Mouse (Mus musculus) liver, embryonic 16.5 days (tissue): ENCODE data around the gene Rabif. TPM values are rescaled to one million over a fixed set of nuclear protein-coding genes. Genes with fewer than 3 reads are reported as not detected.
"Not testable (repeated sequence)": the region's sequence is repeated elsewhere in the genome, so short reads cannot be mapped to it uniquely, and the experiment has no call there.

Source experiments
- ATAC-seq: fragments of 200-750 bp; cut with Nextera tagmentation; 2 replicates; pipeline ENCODE4 v1.8.0; 2017; ENCODE audit warnings: low read depth, mild to moderate bottlenecking, moderate number of reproducible peaks, moderate library complexity
- H3K27ac ChIP-seq: fragments of 300-500 bp; sonication (generic); 2 replicates; pipeline ENCODE4 v1.5.1; 2014; ENCODE audit warnings: mild to moderate bottlenecking, low read length
- H3K27me3 ChIP-seq: fragments of 300-500 bp; sonication (generic); 2 replicates; pipeline ENCODE4 v1.6.1; 2014; ENCODE audit warnings: low read depth, low read length, mixed read lengths; ENCODE audit not compliant: control insufficient read depth, insufficient read depth
- H3K36me3 ChIP-seq: fragments of 300-500 bp; sonication (generic); 2 replicates; pipeline ENCODE4 v1.6.1; 2014; ENCODE audit warnings: mild to moderate bottlenecking; ENCODE audit not compliant: control insufficient read depth, insufficient read depth
- H3K4me1 ChIP-seq: fragments of 300-500 bp; sonication (generic); 2 replicates; pipeline ENCODE4 v1.6.1; 2014; ENCODE audit warnings: low read depth, low read length, mixed read lengths; ENCODE audit not compliant: control insufficient read depth
- H3K4me2 ChIP-seq: fragments of 300-500 bp; sonication (generic); 2 replicates; pipeline ENCODE4 v1.6.1; 2014; ENCODE audit warnings: low read depth, low read length, mixed read lengths
- H3K4me3 ChIP-seq: fragments of 300-500 bp; sonication (generic); 2 replicates; pipeline ENCODE4 v1.5.1; 2014; ENCODE audit warnings: low read depth, mild to moderate bottlenecking, low read length
- H3K9ac ChIP-seq: fragments of 300-500 bp; sonication (generic); 2 replicates; pipeline ENCODE4 v1.6.1; 2014; ENCODE audit warnings: low read depth, low read length
- H3K9me3 ChIP-seq: fragments of 300-500 bp; sonication (generic); replicated peaks from 2 replicates; pipeline ENCODE4 v1.6.1; 2016; ENCODE audit warnings: low read length; ENCODE audit not compliant: control insufficient read depth
- WGBS: fragments of 180-500 bp; shearing (Covaris S2); extraction: QIAGEN DNeasy Blood & Tissue Kit; methylation state at CpG from one replicate; pipeline ENCODE4 v1.1.7; 2014; ENCODE audit not compliant: insufficient replicate concordance; 5-methylcytosine and 5-hydroxymethylcytosine counted together
- polyA plus RNA-seq: library from polyadenylated mRNA; unstranded; fragments of >200 nt; fragmentation: Nextera tagmentation; extraction: Ambion mirVana; gene quantifications from 2 replicates; pipeline ENCODE4 v1.2.1, GENCODE M21; 2015

The Rabif gene
- polyA plus RNA-seq, 1 experiment from 2014 or later: 15.8 TPM

DNA sequence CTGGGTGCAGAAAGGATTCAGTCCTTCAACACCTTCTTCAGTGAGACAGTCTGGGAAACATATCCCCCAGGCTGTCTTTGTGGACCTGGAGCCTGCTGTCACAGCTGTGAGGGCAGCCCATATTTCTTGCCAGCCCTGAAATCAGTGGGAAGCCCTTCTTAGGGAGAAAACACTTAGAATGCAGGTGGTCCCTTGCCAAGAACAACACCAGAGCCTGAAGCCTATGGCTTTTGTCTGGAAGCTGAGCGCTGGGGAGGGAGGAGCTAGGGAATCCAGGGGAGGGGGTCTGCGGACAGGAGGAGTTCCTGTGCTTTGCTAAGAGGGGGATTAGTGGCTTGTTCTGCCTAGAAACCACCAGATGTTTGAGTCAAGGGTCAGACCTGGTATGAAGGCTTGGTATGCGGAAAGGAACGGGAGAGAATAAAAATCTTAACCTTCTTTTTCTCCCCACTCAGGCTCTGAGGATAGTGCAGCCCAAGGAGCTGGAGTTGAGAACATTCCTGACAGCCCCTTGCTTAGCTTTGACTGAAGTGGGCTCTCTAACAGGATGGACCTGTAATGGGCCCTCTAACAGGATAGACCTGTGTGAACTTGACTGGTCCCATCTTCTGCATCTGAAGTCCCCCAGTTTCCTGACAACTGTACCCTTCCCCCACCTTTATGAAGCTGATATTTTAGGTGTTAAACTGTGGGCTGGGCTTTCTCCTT lies 22.2 kb downstream of the Rabif start:
- no peak overlapping the region for H3K4me2 ChIP-seq
- no peak overlapping the region for H3K9ac ChIP-seq
- H3K4me1 ChIP-seq: peaks cover 28% of the 10 kb centered on the region
- H3K27ac ChIP-seq: no peak overlapping the region
- H3K36me3 ChIP-seq: no peaks in the 10 kb centered on the region
- WGBS: 58% methylated on average over 4 of the region's 4 CpGs
- ATAC-seq: no peak
- H3K9me3 ChIP-seq: no peaks in the 10 kb centered on the region
- H3K4me3 ChIP-seq: no peak overlapping the region
- peaks cover 23% of the 10 kb centered on the region for H3K27me3 ChIP-seq

DNA sequence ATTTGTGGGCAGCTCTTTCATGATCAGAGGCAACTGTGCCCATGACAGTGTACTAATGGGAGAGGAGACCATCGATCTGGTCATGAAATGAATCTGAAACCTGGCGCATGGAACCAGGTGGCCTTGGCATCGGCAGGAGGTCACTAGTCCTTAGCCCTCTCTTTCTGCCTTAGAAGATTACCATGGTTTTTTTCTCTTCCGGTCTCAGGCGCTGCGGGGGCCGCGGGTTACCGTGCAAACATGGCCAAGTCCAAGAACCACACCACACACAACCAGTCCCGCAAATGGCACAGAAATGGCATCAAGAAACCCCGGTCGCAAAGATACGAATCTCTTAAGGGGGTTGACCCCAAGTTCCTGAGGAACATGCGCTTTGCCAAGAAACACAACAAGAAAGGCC lies 23.4 kb downstream of the Rabif start:
- H3K4me3 ChIP-seq, H3K36me3 ChIP-seq, H3K27ac ChIP-seq, ATAC-seq, H3K9me3 ChIP-seq, H3K4me2 ChIP-seq, H3K9ac ChIP-seq: not testable (repeated sequence)
- peaks cover 28% of the 10 kb centered on the region for H3K4me1 ChIP-seq
- H3K27me3 ChIP-seq: peaks cover 11% of the 10 kb centered on the region
- 77% methylated on average over 14 of the region's 14 CpGs for WGBS

DNA sequence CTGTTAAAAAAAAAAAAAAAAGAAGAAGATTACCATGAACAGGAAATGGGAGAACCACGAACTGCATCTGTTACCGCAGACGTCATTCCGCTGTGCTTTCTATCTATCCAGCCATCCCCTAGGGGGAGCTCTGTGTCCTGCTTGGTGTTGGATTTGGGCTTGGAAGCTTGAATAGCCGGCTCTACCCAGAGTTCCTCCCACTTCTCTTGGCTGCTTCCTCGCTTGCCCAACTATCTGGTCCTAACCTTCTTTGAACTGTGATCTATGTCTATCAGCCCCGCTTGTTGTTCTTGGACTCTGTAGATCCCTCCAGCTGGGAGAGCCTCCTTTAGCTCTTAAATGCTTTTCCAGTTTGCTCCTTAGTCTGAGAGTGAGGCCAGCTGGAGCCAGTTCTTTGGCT lies 24.2 kb downstream of the Rabif start:
- peak; percentile 76 for ATAC-seq

DNA sequence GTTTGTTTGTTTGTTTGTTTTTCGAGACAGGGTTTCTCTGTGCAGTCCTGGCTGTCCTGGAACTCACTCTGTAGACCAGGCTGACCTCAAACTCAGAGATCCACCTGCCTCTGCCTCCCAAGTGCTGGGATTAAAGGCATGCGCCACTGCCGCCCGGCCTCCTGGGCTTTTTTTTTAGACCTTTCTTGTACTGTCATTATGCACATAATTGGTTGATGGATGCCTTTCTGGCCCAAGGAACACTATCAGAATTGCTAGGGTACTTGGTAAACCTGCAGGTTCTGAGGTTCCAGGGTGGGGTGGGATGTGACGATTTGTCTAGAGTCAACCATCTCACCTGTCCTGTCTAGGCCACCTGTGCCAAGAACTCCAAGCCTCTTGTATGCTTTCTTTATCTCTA lies 24.8 kb downstream of the Rabif start:
- H3K27ac ChIP-seq, H3K27me3 ChIP-seq, H3K4me2 ChIP-seq, H3K36me3 ChIP-seq, ATAC-seq, H3K9me3 ChIP-seq, H3K4me3 ChIP-seq, H3K9ac ChIP-seq: not testable (repeated sequence)
- 82% methylated on average over 5 of the region's 5 CpGs for WGBS
- peaks cover 19% of the 10 kb centered on the region for H3K4me1 ChIP-seq

More for the DNA sequence above, 24.2 kb downstream of the Rabif start:
- H3K27ac ChIP-seq: no peak overlapping the region
- no peaks in the 10 kb centered on the region for H3K9me3 ChIP-seq
- 2% methylated on average over 7 of the region's 7 CpGs for WGBS
- H3K9ac ChIP-seq: no peak overlapping the region
- peaks cover 20% of the 10 kb centered on the region for H3K4me1 ChIP-seq
- H3K36me3 ChIP-seq: no peaks in the 10 kb centered on the region
- H3K27me3 ChIP-seq: peaks cover 3% of the 10 kb centered on the region
- no peak overlapping the region for H3K4me3 ChIP-seq
- no peak overlapping the region for H3K4me2 ChIP-seq

DNA sequence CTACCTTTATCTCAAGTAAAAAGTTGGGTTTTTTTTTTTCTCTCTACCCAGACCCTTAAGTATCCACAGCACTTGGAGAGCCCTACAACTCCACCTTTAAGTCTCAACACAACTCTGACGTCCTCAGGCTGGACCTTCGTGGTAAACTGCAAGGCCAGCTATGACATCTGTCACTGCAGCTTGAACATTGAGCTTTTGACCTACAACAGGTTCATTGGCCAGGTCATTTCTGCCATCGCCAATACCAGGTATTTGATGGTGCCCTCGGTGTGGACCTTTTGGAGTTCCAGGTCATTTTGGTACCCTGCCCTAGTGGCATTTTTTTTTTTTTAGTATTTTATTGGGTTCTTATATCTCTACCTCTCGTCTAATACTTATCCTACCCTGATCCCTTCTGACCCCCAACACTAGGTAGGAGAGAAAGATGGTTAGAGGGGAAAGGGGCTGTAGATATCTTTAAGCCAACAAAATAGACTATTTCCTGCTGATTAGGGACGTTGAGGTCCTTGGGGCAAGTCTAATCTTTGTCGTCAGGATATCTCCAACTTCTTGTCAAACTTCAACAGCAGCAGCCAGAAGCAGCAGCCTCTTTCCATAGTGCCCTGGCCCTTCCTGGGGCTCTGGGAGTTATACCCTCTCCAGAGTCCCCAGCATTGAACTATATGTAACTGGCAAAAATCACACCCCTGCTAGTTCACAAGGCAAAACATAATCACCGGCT lies 25.7 kb downstream of the Rabif start:
- Histone ChIP-seq H3K27ac (no peak overlapping the region), H3K36me3 (no peaks in the 10 kb centered on the region), H3K27me3 (no peaks in the 10 kb centered on the region), H3K9ac (no peak overlapping the region), H3K4me2 (no peak overlapping the region), H3K9me3 (no peaks in the 10 kb centered on the region), H3K4me3 (no peak overlapping the region), H3K4me1 (peaks cover 19% of the 10 kb centered on the region)
- 36% methylated on average over 8 of the region's 8 CpGs for WGBS
- peak; percentile 53 for ATAC-seq

DNA sequence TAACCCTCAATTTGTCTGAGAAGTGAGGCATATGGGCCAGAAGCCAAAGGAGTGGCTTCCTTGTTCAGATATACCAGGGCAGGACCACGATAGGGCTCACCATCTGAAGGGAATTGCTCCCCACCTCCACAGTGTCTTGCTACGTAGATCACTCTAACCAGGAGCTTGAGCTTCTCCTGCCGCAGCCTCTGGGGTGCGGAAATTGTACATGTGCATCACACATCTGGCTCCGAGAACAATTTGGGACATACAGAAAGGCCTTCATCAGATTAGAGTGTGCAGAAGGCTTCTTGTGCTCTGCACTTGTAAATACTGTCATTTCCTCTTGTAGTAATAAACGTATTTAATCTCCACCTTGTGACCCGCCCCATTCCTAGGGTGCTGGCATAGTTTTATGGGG lies 26.7 kb downstream of the Rabif start:
- Histone ChIP-seq H3K27ac (0 out of 2 replicates have a peak overlapping the region, but pooled peaks have one; percentile 6), H3K4me2 (no peak overlapping the region), H3K4me1 (peaks cover 21% of the 10 kb centered on the region), H3K4me3 (no peak overlapping the region), H3K36me3 (no peaks in the 10 kb centered on the region), H3K9me3 (no peaks in the 10 kb centered on the region), H3K9ac (no peak overlapping the region), H3K27me3 (no peaks in the 10 kb centered on the region)
- WGBS: 40% methylated on average over 7 of the region's 7 CpGs
- ATAC-seq: no peak

DNA sequence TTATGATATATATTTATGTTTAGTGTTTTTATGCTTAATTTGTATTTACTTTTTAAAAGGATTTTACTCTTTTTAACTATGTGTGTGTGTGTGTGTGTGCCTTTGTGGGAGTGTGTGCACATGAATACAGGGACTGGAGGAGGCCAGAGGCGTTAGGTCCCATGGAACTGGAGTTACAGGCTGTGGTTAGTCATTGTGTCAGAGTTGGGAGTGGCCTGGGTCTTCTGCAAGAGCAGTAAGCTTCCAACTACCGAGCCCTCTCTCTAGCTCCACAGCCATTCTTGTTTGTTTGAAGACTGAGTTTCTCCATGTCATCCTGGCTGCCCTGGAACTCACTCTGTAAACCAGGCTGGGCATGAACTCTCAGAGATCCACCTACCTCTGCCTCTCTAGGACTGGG lies 27.9 kb downstream of the Rabif start:
- Histone ChIP-seq H3K4me1 (peaks cover 31% of the 10 kb centered on the region), H3K27ac (no peak overlapping the region), H3K4me2 (no peak overlapping the region), H3K27me3 (no peaks in the 10 kb centered on the region), H3K4me3 (no peak overlapping the region), H3K9ac (no peak overlapping the region), H3K36me3 (no peaks in the 10 kb centered on the region), H3K9me3 (no peaks in the 10 kb centered on the region)
- WGBS: 29% methylated on average over 2 of the region's 2 CpGs
- no peak for ATAC-seq

DNA sequence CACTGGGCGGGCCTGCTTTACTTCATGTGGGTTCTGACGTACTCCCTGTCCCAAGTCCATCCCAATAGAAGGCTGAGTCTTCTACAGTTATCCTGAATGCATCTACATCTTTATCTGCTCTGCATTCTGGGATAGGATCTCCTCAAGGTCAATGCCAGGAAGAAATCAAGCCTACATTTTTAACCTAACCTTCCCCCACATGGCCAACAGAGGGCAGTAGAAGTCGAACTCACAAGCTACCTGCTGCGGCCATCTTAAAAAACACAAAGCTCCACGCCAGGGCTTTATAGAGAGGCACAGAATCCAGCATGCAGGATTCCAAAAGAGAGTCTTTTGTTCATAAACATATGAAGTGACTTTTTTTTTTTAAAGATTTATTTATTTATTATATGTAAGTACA lies 30.0 kb downstream of the Rabif start:
- Histone ChIP-seq H3K4me3 (no peak overlapping the region), H3K36me3 (no peaks in the 10 kb centered on the region), H3K9me3 (no peaks in the 10 kb centered on the region), H3K4me1 (peaks cover 35% of the 10 kb centered on the region), H3K4me2 (no peak overlapping the region), H3K27ac (no peak overlapping the region), H3K27me3 (no peaks in the 10 kb centered on the region), H3K9ac (no peak overlapping the region)
- ATAC-seq: no peak
- WGBS: 60% methylated on average over 5 of the region's 5 CpGs

DNA sequence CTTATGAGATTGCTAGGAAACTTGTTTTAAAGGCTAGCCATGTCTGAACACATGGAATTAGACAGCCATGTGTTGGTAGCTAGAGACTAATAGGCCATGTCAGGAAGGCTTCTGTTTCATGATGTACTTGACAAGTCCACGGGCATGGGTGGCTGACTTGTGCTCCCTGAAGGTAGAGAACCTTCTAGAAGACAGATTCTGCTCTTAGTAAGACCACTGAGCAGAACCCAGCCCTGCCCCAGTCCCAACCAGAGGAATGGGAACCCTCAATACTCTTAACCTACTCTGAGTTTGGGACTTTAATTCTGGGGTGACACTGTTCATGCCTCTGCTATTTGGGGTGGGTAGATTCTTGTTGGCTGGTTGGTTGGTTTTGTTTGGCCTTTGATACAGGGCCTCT lies 30.6 kb downstream of the Rabif start:
- no peak for ATAC-seq
- H3K4me2 ChIP-seq: no peak overlapping the region
- H3K27me3 ChIP-seq: no peaks in the 10 kb centered on the region
- peaks cover 33% of the 10 kb centered on the region for H3K4me1 ChIP-seq
- H3K9me3 ChIP-seq: no peaks in the 10 kb centered on the region
- no peak overlapping the region for H3K27ac ChIP-seq
- WGBS: 74% methylated on average over 1 of the region's 1 CpGs
- H3K36me3 ChIP-seq: no peaks in the 10 kb centered on the region
- no peak overlapping the region for H3K4me3 ChIP-seq
- no peak overlapping the region for H3K9ac ChIP-seq
